Mouse (Mus musculus) T-helper 1 cell (primary cell): ENCODE measurements around the gene Plcl1.

Experiments used
- in situ Hi-C: fragments of 300-600 bp; cut with MboI, MseI; formaldehyde crosslinking; loops from one replicate; pipeline ENCODE4 v1.15.1; 2025; ENCODE audit warnings: high pct_unique_total_duplicates

Plcl1 gene

GRCm38 (mm10) chr1:55605956-55606355 lies 200.2 kb downstream of the Plcl1 start:
- in situ Hi-C loops, result no loop called here

GRCm38 (mm10) chr1:55606405-55606804 lies 200.7 kb downstream of the Plcl1 start:
- in situ Hi-C loops, result no loop called here

GRCm38 (mm10) chr1:55612759-55613328 lies 207.1 kb downstream of the Plcl1 start:
- in situ Hi-C loops, result no loop called here

GRCm38 (mm10) chr1:55617857-55618256 lies 212.1 kb downstream of the Plcl1 start:
- in situ Hi-C loops, result no loop called here

- in situ Hi-C loops, result no loop called here
Measured at GRCm38 (mm10) chr1:55618617-55619286, 213.0 kb downstream of the Plcl1 start.

- in situ Hi-C loops, result no loop called here
Measured at GRCm38 (mm10) chr1:55631496-55631895, 225.8 kb downstream of the Plcl1 start.

- in situ Hi-C loops, result no loop called here
Measured at GRCm38 (mm10) chr1:55632024-55632423, 226.3 kb downstream of the Plcl1 start.

- in situ Hi-C loops, result no loop called here
Measured at GRCm38 (mm10) chr1:55633326-55633725, 227.6 kb downstream of the Plcl1 start.

- in situ Hi-C loops, result no loop called here
Measured at GRCm38 (mm10) chr1:55659518-55660210, 253.9 kb downstream of the Plcl1 start.

- in situ Hi-C loops, result no loop called here
Measured at GRCm38 (mm10) chr1:55661381-55661780, 255.7 kb downstream of the Plcl1 start.

GRCm38 (mm10) chr1:55665137-55665827 lies 259.6 kb downstream of the Plcl1 start:
- in situ Hi-C loops, result no loop called here

GRCm38 (mm10) chr1:55665828-55666673 lies 260.3 kb downstream of the Plcl1 start:
- in situ Hi-C loops, result no loop called here

- in situ Hi-C loops, result no loop called here
Measured at GRCm38 (mm10) chr1:55666798-55667197, 261.1 kb downstream of the Plcl1 start.

GRCm38 (mm10) chr1:55668622-55669237 lies 263.0 kb downstream of the Plcl1 start:
- in situ Hi-C loops, result no loop called here

GRCm38 (mm10) chr1:55682676-55683075 lies 277.0 kb downstream of the Plcl1 start:
- in situ Hi-C loops, result no loop called here

- in situ Hi-C loops, result no loop called here
Measured at GRCm38 (mm10) chr1:55686261-55686660, 280.5 kb downstream of the Plcl1 start.

- in situ Hi-C loops, result no loop called here
Measured at GRCm38 (mm10) chr1:55693636-55694220, 288.0 kb downstream of the Plcl1 start.

GRCm38 (mm10) chr1:55696206-55696605 lies 290.5 kb downstream of the Plcl1 start:
- in situ Hi-C loops, result no loop called here

- in situ Hi-C loops, result no loop called here
Measured at GRCm38 (mm10) chr1:55699393-55699970, 293.8 kb downstream of the Plcl1 start.

GRCm38 (mm10) chr1:55700016-55700415 lies 294.3 kb downstream of the Plcl1 start:
- in situ Hi-C loops, result no loop called here
